Mouse (Mus musculus) testis, adult 2 months (tissue): ENCODE results near the gene Ccnd2. TPM values are rescaled to one million over a fixed set of nuclear protein-coding genes. Genes with fewer than 3 reads are reported as not detected.

Source experiments
- H3K27ac ChIP-seq: fragments of 200-500 bp; 2 replicates; pipeline ENCODE4 v1.5.1; 2012; ENCODE audit warnings: low read depth, low read length; ENCODE audit not compliant: control insufficient read depth, insufficient read depth
- H3K27me3 ChIP-seq: fragments of 200-500 bp; 2 replicates; pipeline ENCODE4 v1.6.1; 2012; ENCODE audit warnings: mild to moderate bottlenecking, low read length, moderate library complexity; ENCODE audit not compliant: control insufficient read depth, insufficient read depth
- H3K36me3 ChIP-seq: fragments of 200-500 bp; 2 replicates; pipeline ENCODE4 v1.6.1; 2012; ENCODE audit warnings: mild to moderate bottlenecking, low read length; ENCODE audit not compliant: control insufficient read depth, insufficient read depth
- H3K4me1 ChIP-seq: fragments of 200-500 bp; 2 replicates; pipeline ENCODE4 v1.6.1; 2012; ENCODE audit warnings: low read length; ENCODE audit not compliant: control insufficient read depth, insufficient read depth
- H3K4me3 ChIP-seq: fragments of 200-500 bp; 2 replicates; pipeline ENCODE4 v1.5.1; 2012; ENCODE audit warnings: low read depth, mild to moderate bottlenecking, low read length, moderate library complexity, mixed read lengths; ENCODE audit not compliant: control insufficient read depth
- CTCF ChIP-seq: fragments of 200-500 bp; IDR thresholded peaks from 2 replicates; pipeline ENCODE4 v1.5.1; 2012; ENCODE audit warnings: low read depth, mild to moderate bottlenecking, inconsistent platforms, low read length, moderate library complexity; ENCODE audit not compliant: control insufficient read depth, insufficient read depth, insufficient replicate concordance
- POLR2A ChIP-seq: fragments of 200-500 bp; IDR thresholded peaks from 2 replicates; pipeline ENCODE4 v1.6.1; 2012; ENCODE audit warnings: low read depth, mild to moderate bottlenecking, inconsistent platforms, low read length, moderate library complexity; ENCODE audit not compliant: control insufficient read depth
- polyA plus RNA-seq: library from polyadenylated mRNA; depleted of rRNA; stranded (reverse); fragments of >200 nt; gene quantifications from 2 replicates; pipeline ENCODE4 v1.2.3, GENCODE M21; 2012

Ccnd2 gene
- polyA plus RNA-seq, 1 experiment, result 4.3 TPM

DNA sequence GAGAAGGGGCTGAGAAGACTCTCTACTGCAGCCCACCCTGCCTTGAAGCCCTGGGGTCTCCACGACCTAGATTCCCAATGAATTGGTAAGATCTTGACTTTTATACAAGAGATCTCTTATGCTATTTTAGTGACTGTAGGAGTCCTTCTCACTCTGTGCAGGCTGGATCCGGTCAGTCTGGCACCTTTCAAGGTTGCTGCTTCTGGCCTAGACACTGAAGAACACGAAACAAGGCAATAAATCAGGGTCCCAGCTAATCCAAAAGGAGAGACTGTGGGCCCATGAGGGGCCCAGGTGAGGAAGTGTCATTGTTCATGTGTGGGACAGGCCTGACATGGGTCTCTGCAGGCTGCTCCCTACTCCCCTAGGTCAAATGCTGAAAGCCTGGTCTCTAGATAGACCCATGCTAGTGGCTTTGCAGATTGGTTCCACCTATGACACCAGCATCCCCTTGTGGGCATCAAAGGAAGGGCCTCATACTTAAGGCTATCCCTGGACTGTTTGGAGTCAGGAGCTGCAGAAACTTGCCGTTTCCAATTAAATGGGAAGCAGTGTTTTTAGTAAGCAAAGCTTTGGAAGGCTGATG lies 29.7 kb downstream of the Ccnd2 start:
- TF ChIP-seq POLR2A (no peak), CTCF (no peak)
- Histone ChIP-seq H3K4me1 (no peaks in the 10 kb centered on the region), H3K27me3 (no peaks in the 10 kb centered on the region), H3K27ac (peak overlapping the region; percentile 60), H3K36me3 (no peaks in the 10 kb centered on the region), H3K4me3 (no peak overlapping the region)

GRCm38 (mm10) chr6:127114753-127115456 lies 37.1 kb downstream of the Ccnd2 start:
- H3K4me3 ChIP-seq, result peak overlapping the region; percentile 76
- no peaks in the 10 kb centered on the region for H3K36me3 ChIP-seq
- H3K27me3 ChIP-seq, result no peaks in the 10 kb centered on the region

DNA sequence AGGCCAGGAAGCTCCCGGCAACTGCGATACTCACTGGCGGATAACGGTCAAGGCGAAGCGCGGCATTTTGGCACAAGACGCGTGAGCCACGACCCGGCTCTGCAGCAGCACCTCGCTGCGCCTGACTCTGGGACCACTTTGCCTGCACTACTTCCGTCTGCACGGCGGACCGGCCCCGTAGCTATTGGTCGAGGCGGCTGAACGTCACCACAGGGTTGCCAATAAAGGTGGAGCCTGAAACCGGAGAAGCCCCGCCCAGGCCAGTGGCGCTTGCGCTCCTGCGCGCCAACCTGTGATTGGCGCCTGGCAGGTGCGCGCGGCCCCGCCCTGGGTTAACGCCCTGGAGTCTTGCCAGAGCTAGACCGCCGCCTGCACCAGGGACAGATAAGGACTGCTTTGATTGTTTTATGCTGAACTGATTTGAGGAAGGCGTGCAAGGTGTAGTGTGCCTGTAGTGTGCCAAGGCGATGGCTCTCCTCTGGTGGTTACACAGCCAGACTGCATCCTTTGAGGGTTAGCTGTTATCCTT lies 42.5 kb downstream of the Ccnd2 start, which contains the start of gene Tigar:
TSS of gene Tigar (minus strand) at position 156 of the 529 bp plus-strand sequence.
- H3K4me1 ChIP-seq, result peaks cover 7% of the 10 kb centered on the region
- no peaks in the 10 kb centered on the region for H3K27me3 ChIP-seq
- peak; percentile 96 for TF ChIP-seq POLR2A
- TF ChIP-seq CTCF, result no peak
- peak within 1 kb of the TSS; percentile 90 for H3K4me3 ChIP-seq
- peak within 1 kb of the TSS; percentile 40; the same call in 1 of the 2 replicates for H3K27ac ChIP-seq
- no peaks in the 10 kb centered on the region for H3K36me3 ChIP-seq

More at GRCm38 (mm10) chr6:127114753-127115456, 37.1 kb downstream of the Ccnd2 start:
- TF ChIP-seq CTCF, result no peak
- no peak for TF ChIP-seq POLR2A
- Histone ChIP-seq H3K4me1 (peaks cover 7% of the 10 kb centered on the region), H3K27ac (peak overlapping the region; percentile 57)

GRCm38 (mm10) chr6:127108368-127109060 lies 43.5 kb downstream of the Ccnd2 start:
- TF ChIP-seq CTCF, result no peak
- no peak for TF ChIP-seq POLR2A
- Histone ChIP-seq H3K4me1 (peaks cover 6% of the 10 kb centered on the region), H3K27me3 (no peaks in the 10 kb centered on the region), H3K27ac (no peak overlapping the region), H3K36me3 (no peaks in the 10 kb centered on the region), H3K4me3 (peak overlapping the region; percentile 90)

DNA sequence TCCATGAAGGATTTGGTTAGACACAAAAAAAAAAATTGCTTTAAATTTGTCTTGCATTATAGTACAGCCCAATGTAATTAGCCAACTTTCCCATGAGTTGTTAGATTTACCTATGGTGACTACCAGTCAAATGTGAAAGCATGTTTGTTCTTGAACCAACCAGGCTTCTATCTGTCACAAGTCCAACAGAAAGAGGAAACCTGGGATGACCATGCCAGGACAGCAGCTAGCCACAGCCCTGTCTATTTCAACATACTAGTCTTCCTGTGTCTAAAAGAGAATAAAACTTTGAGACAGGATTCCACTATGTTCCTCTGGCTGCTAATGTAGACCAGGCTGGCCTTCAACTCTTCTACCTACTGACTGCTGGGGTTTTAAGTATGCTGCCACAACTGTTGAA lies 44.6 kb downstream of the Ccnd2 start:
- H3K4me1 ChIP-seq, result peaks cover 6% of the 10 kb centered on the region

GRCm38 (mm10) chr6:127106726-127107125 lies 45.3 kb downstream of the Ccnd2 start:
- H3K4me1 ChIP-seq, result peaks cover 6% of the 10 kb centered on the region
- H3K4me3 ChIP-seq, result no peak overlapping the region
- TF ChIP-seq CTCF (no peak), POLR2A (no peak)
- no peak overlapping the region for H3K27ac ChIP-seq
- no peaks in the 10 kb centered on the region for H3K27me3 ChIP-seq
- no peaks in the 10 kb centered on the region for H3K36me3 ChIP-seq

More for the DNA sequence above, 44.6 kb downstream of the Ccnd2 start:
- Histone ChIP-seq H3K27me3 (no peaks in the 10 kb centered on the region), H3K4me3 (no peak overlapping the region), H3K27ac (no peak overlapping the region), H3K36me3 (no peaks in the 10 kb centered on the region)
- TF ChIP-seq POLR2A, result no peak
- TF ChIP-seq CTCF, result no peak

DNA sequence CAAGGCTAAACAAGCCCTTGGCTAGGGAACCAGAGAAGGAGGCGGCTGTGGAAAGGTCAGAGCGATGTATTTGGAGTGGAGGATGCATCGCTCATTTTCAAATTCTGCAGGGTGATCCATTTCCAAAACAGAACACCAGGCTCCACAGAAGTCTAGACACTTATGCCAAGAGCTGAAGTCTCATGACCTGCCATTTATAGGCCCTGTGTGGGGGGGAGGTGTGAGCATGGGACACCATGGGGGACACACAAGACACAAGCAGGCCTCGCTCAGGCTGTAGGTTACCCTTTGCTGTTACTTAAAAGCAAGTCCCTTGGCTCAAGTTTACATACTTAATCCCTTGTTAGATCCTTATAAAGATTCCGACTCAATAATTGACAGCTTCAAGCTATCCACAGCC lies 45.8 kb downstream of the Ccnd2 start:
- H3K36me3 ChIP-seq, result no peaks in the 10 kb centered on the region; the same call in 1 of the 2 replicates

More for the DNA sequence above, 45.8 kb downstream of the Ccnd2 start:
- no peak overlapping the region for H3K27ac ChIP-seq
- no peak overlapping the region for H3K4me3 ChIP-seq
- H3K4me1 ChIP-seq, result peaks cover 6% of the 10 kb centered on the region
- H3K27me3 ChIP-seq, result no peaks in the 10 kb centered on the region
- TF ChIP-seq CTCF, result no peak
- TF ChIP-seq POLR2A, result no peak
